Mouse (Mus musculus) kidney, postnatal 14 days (tissue): ENCODE results near the gene Ptprm.
A peak's percentile ranks its signal among the peaks of the same experiment; 100 is the strongest.

Source experiments
- DNase-seq: peaks from one replicate; pipeline ENCODE4 v3.0.0; 2022; ENCODE audit warnings: mixed read lengths

Ptprm gene

DNA sequence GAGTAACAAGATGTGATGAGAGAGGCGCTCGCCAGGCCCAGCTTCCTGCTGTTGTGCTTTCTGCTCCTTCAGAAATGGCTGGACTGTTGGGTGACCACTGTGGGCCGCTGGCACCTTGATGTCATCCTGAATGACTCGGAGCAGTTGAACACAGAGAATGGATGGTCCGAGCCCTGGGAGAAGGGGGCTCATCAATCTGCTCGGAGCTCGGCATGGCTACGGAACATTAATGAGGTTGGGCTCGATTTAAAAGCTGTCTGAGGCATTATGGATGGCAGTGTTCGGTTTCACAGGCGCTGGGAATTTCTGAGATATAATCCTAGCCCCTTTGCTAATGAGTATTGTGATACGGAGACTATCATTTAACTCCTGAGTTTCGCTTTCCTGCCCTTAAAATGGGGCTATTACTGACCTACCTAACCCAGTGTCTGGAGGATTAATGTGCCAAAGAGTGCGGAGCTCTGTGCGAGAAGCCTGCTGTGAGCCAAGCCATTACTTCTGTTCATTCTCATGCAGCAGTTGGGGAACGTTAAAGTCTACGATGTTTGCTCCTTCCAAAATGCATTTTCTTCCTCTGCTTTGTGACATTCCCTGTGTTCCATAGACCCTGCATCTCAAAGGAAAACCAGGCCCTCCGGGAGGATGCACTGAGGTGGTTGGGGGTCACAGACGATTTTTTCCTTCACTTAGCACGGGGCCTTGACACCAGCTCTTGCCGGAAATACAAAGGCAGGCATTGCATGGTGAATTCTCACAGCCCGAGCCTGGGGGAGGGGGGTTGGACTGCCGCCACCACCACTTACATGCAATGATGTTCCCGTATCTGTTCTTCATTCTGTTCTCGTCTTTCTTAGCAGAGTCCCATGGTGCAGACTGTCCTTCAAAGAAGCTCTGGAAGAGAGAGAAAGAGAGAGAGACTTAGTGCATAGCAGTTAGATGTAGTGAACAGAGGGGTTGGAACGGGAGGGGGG is 592.6 kb downstream of the Ptprm start:
- no peak for DNase-seq

DNA sequence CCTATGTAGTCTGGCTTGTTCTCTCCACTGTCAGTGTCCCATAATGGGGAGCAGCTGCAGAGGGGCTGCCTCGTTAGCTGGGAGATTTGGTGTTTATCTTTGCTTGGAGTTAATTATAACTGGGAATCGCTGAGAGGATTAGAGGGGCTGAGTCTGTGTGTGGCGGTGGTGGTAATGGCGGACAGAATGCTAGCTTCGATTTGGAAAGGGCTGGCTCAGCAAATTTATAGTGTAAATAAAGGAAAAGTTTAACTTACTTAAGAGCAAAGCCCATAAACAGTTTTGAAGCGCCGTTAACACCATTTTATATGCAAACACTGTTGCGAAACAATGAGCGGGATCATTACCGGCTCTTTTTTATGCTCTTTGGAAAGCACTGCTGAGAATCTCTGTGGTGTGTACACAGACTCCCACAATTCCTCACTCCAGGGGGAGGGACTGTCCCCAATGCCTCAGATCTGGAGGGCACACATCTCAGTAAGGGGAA is 597.2 kb downstream of the Ptprm start:
- DNase-seq = no peak

DNA sequence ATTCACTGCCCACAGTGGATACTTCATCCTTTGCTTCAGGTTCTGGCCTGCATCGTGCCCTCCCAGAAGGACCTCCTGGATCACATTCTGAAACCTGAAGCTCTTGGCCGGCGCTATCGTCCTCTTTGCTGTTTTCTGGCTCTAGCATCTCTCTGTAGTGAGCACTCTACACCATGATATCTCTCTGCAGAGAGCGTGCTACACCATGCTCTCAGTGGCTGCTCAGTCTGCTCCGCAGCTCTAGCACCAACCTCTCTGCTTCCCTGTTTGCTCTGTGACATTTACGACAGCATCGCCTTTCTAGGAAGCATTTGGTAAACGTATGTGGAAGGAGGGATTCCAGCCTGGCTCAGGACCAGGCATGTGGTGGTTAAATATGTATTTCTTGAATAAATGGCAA is 597.8 kb downstream of the Ptprm start:
- DNase-seq = no peak

DNA sequence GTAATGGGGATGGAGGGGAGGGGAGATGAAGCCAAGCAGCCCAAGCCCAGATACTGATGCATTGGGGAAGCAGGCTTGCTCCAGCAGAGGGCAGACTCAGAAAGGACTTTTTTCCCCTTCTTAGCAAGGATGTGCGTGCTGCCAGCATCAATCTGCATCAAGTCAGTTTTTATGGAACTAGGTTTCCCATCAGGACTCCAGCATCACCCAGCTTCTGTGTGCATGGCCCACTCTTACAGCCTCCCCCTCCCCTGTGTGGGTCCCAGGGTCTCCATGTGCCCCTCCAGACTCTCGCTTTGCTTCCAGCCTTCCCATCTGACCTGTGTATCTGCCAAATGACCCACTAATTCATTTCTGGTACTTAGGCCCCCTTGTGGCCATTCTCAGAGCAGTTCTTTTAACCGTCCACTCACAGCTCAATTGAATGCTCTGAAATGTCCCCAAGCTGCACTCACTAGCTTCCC is 599.0 kb downstream of the Ptprm start:
- DNase-seq = peak; percentile 51

DNA sequence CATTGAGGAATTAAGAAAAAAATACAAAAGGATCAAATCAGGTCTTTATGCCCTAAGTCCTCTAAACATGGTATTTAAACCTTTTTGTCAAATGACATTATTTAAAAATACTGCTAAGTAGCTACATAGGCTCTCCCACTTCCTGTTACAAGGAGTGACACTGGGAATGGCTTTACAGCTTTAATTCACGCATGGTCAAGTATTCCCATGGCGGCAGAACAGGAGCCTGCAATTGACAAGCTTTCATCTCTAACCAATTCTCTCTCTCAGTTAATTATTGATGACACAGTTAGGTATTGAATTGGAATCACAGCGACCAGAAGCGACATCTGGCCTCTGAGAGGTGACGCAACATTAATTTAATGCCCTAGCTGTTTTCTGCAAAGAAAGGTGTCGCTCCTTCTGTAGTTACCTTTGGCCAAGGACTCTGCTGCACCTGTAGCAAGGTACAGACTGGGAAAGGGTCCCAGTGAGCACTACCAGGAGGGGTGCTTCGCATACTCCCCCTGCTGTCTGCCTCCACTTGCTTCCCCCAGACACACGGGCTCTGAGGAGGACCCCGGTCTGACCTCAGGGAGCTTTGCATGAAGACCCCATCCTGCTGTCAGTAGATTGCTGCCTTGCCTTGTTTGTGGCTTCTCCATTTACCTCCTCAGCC is 599.9 kb downstream of the Ptprm start:
- no peak for DNase-seq

DNA sequence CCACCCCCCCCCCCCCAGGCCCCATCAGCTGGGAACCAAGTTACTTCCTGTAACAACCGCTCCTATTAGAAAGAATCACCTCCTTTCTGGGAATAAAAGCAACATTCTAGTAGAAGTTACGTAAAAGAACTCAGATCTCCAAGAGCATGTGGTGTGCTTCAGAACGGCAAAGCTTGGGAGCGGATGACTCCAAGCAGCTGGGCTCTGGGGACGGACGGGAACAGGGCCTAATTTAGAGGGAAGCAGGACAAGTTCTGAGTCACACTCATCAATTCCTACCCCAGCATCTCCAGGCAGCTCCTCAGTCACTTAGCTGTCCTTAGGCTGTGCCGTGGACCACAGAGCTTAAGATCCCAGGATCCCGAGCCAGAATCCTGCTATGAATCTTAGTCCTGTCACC is 602.5 kb downstream of the Ptprm start:
- no peak for DNase-seq

- no peak for DNase-seq
Measured at GRCm38 (mm10) chr17:66750481-66751206, 603.6 kb downstream of the Ptprm start.

DNA sequence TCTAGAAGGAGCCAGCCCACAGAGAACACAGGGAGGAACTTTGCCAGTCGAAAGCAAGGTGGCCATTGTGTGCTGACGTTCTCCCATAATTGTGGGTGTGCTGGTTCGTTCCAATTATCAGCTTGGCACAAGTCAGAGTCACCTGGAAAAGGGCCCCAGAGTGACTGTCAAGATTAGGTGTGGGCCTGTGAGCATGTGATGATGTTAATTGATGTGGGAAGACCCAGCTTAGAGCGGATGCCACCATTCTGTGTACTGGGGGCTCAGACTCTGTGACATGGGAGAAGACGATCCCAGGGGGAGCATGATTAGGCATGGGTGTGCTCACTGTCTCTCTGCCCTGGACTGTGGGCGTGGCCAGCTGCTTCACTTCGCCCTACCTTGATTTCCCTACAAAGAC is 604.3 kb downstream of the Ptprm start:
- no peak for DNase-seq

- DNase-seq = no peak
Measured at GRCm38 (mm10) chr17:66746506-66746905, 607.8 kb downstream of the Ptprm start.

DNA sequence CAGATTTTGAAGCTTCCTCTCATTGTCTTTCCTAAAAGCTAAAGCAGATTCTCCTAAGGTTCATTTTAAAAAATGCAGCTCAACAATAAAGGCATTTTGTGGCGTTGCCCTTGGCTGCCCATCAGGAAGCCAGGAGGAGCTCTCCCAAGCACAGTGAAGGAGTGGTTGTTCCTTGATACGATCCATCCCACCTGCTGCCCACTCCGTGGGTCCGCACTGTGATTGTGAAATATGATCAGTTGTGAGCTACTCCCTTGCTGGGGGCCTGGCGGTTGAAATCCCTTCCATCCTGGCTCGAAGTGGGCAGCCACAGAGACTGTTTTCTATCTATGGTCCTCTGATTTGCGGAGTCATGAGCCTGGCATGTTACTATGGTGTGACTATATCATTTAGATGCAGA is 610.9 kb downstream of the Ptprm start:
- no peak for DNase-seq

- DNase-seq = no peak
Measured at GRCm38 (mm10) chr17:66738779-66739345, 615.4 kb downstream of the Ptprm start.

DNA sequence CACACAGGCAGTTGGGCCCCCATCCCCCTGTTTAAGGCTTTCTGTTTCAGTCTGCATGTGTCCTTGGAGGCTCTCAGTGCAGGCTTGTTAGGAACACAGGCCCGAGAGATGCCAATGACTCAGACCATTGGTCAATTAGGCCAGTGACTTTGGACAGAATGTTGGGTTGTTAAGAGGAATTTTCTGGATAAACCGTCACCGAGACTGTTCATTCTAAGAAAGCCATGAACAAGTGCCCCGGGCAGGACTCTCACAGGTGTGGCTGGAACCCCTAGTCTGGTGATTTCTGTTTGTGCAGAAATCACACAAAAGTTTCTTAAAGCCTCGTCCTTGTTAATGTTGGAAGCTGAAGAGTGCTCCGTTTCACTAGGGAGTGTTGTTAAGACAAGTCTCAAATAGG is 615.9 kb downstream of the Ptprm start:
- DNase-seq = no peak

DNA sequence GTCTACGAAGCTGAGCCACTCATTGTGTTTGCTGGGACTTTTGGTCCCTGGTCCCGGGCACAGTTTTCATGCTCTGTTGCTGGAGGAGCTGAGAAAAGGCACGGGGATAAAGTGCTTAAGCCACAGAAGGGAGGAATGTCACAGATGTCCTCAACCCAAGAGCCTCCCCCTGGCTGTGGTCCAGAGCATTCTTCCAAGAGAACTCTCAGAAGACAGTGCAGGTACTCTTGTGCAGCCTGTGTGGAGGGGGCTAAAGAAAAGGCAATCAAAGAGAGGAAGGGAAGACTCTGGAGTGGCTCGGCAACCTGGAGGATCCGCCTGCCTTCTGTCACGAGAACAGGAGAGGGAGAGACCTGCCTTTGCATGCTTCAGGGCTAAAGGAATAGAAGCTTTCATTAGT is 617.8 kb downstream of the Ptprm start:
- no peak for DNase-seq

GRCm38 (mm10) chr17:66733541-66733940 is 620.7 kb downstream of the Ptprm start:
- DNase-seq = no peak

DNA sequence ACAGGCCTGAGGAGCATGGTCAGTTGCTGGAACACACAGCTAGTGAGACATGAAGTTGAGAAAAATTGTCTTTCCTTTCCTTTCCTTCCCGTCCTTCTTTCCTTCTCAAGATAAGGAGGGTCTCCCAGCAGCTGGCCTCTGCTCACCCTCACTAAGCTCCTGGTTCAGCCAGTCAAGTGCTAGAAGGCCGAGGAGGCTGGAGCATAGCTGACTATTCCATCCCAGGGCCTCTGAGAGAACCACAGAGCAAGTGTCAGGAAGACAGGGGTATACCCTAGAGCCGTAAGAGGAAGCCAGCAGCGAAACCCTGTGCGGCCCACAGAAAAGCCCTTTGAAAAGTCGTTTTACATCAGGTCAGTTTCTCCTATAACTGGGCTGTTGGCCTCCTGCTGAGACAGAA is 624.3 kb downstream of the Ptprm start:
- DNase-seq = no peak

- peak; percentile 48 for DNase-seq
Measured at GRCm38 (mm10) chr17:66720992-66721351, 633.3 kb downstream of the Ptprm start.

GRCm38 (mm10) chr17:66720200-66720991 is 633.9 kb downstream of the Ptprm start:
- DNase-seq = no peak

DNA sequence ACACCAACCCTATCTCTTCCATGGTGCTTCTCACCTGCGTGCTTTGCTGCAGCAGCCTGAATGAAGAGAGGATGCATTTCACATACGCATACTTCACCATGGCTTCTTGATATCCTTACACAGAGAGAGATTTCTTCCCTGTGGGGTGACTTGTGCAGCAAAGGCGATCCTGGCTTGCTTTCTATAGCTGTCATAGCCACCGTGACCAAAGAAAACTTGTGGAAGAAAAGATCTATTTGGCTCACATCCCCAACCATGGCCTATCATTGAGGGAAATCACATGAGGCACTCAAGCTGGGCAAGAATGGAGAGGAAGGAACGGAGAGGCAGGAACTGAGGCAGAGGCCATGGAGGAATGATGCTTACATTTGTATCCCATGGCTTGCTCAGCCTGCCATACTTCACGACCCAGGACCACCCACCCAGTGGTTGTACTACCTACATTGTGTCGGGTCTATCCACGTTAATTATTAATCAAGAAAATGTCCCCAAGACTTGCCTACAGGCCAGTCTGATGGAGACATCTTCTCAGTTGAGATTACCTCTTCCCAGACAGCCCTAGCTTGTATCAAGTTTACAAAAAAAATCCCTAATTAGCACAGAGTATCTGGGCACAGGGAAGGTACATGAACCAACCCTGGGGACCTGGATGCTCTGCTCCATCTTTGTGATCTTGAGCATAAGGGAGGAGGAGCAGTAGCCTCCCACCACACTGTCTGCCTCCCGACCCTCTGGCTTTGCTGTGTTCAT is 641.6 kb downstream of the Ptprm start:
- DNase-seq = no peak

GRCm38 (mm10) chr17:66711221-66712016 is 642.8 kb downstream of the Ptprm start:
- DNase-seq = no peak

- DNase-seq = no peak
Measured at GRCm38 (mm10) chr17:66710568-66710967, 643.7 kb downstream of the Ptprm start.
